Mouse (Mus musculus) right cerebral cortex, postnatal 4 days (tissue): ENCODE measurements around the gene Chrm1.

ENCODE experiments used
- DNase-seq: peaks from one replicate; pipeline ENCODE4 v3.0.0-alpha.2; 2022

Gene Chrm1

DNA sequence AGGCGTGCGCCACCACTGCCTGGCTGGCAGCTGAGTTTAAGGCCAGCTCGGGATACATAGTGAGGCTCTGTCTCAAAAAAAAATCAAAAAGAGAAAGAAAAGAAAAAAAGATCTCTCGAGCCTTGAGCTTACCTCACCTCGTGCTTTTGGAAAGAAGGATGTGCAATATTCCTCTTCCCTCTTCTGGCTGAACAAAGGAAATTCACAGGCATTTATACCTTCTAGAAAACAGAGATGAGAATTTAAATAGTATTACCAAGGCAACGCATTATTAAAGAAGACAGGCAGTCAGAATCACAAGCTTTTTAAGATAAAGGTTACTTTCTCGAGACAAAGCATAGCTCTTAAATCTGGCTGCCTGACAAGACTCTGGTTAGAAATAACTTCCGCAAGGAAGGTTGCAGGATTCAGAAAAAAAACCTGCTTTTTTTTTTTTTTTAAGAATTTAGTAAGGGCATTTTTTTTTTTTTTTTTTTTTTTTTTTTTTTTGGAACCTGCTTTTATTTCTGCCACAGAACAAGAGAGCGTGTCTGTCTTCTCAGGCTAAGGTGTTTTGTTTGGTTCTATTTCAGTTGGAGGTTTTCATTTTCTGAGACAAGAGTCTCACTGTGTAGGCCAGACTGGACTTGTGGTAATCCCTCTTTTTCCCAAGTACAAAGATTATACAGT lies 28.4 kb downstream of the Chrm1 start:
- DNase-seq = no peak

DNA sequence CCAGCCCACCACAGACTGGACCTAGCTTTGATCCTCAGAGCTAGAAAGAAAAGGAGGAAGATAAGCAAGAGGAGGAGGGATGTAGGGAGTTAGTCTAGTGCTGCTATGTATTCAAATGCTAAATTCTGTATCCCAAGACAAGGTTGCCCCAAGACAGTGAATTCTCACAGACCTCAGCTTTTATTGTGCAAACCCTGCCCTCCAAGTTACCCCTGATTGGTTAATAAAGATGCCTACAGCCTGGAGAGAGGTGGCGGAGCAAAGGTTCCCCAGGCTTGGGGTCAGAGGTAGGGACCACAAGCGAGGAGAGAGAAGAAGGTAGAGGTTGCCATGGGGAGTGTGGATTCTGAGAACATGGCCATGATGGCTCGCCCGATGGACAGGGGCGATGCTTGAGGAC lies 29.2 kb downstream of the Chrm1 start:
- no peak for DNase-seq

DNA sequence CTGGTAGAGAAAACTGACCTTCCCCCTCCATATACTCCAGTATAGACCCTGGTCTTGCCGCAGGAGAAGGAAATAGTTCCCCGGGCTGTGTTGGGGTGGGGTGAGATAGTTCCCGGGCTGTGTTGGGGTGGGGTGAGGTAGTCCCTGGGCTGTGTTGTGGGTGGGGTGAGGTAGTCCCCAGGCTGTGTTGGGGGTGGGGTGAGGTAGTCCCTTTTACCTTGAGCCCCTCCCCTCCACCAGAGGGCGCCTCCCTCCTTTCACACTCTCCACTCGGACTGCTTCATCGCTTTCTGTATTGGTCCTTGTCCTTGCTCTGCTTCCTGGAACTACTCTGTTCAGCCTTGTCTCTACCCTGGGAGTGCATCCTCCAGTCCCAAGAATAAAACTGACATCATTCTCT lies 31.7 kb downstream of the Chrm1 start:
- DNase-seq = no peak

GRCm38 (mm10) chr19:8699652-8700051 lies 36.1 kb downstream of the Chrm1 start:
- no peak for DNase-seq

DNA sequence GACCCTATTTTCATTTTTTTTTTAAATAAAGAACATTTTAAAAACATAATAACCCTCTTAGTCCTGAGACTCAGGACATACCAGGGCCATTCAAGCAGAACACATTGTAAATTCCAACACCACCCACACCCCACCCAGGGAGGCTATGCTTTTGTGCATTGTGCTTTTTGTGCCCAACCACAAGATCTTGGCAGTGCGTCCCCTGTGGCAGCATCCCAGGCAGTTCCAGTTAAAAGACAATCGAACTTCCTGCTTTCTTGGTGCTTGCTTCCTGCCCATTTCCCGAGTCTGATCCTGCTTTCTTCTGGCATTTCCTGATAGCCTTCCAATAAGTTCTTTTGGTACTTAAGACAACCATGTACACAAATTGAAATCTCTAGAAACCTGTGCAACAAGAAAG lies 38.9 kb downstream of the Chrm1 start:
- no peak for DNase-seq

DNA sequence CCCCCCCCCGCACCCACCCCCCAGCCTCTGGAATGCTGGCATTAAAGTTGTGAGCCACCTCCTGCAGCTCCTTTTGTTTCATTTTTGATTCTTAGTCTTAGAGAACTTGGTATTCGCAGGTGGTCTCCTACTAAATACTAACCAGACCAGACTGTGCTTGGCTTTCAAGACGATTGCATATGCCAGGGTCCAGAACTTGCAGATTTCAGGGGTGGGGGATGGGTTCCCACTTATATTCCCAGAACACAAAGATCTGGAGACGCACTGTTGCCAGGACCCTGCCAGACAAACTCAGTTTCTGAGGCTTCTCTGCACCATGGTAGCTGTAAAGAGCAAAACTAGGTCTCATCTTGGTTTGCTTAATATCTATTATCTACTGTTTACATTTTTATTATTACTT lies 40.0 kb downstream of the Chrm1 start:
- DNase-seq = no peak

DNA sequence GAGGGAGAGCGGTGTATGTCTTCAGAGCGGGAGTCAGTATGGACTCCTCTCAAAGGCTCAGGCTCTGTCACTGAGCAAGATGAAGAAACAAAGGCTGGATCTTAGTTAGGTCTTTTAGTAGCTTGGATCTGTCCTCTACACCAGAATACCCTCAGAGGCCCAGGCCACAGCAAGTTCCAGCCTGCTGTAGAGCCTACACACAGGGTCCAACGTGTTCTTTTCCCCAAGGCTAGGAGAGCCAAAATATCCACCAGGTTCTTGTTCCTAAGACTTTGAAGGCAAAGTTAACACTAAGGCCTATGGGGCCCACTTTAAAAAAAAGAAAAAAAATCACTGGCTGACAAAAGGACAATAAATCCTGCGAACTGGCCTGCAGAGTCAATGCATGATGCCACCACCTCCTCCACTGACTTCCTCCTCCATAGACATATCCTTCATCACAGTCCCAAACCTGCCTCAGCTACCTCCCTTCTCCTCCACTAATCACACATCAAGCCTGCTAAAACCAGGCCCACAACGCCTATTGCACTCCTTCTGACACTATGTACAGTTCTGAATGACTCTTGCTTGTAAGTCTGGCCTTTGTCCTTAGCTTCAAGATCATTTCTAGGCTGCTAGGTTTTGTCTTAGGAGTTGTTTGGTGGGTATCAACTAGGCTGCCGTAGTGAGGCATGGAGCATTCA lies 41.6 kb downstream of the Chrm1 start:
- DNase-seq = no peak

GRCm38 (mm10) chr19:8706132-8706667 lies 42.6 kb downstream of the Chrm1 start:
- no peak for DNase-seq

- no peak for DNase-seq
Measured at GRCm38 (mm10) chr19:8706930-8707329, 43.3 kb downstream of the Chrm1 start.

GRCm38 (mm10) chr19:8708954-8709353 lies 45.4 kb downstream of the Chrm1 start:
- DNase-seq = no peak

DNA sequence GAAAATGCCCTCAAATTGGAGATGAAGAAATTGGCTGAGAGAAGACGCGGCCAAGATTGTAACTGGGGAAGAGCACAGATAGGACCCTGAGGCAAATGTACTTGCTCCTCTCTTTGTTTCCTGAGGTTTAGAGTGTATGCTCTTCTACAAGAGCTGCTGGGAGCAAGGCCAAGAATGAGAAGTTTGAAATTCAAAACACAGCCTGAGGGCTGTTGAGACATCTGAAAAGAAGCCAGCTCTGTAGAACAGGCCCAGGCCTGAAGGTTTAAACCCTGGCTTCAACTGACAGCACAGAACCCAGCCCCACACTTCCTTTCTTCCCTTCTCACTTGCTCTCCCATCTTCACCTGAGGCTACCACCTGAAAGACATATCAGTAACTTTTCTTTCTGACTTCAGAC lies 46.5 kb downstream of the Chrm1 start:
- no peak for DNase-seq

- DNase-seq = no peak
Measured at GRCm38 (mm10) chr19:8711506-8711905, 47.9 kb downstream of the Chrm1 start.

DNA sequence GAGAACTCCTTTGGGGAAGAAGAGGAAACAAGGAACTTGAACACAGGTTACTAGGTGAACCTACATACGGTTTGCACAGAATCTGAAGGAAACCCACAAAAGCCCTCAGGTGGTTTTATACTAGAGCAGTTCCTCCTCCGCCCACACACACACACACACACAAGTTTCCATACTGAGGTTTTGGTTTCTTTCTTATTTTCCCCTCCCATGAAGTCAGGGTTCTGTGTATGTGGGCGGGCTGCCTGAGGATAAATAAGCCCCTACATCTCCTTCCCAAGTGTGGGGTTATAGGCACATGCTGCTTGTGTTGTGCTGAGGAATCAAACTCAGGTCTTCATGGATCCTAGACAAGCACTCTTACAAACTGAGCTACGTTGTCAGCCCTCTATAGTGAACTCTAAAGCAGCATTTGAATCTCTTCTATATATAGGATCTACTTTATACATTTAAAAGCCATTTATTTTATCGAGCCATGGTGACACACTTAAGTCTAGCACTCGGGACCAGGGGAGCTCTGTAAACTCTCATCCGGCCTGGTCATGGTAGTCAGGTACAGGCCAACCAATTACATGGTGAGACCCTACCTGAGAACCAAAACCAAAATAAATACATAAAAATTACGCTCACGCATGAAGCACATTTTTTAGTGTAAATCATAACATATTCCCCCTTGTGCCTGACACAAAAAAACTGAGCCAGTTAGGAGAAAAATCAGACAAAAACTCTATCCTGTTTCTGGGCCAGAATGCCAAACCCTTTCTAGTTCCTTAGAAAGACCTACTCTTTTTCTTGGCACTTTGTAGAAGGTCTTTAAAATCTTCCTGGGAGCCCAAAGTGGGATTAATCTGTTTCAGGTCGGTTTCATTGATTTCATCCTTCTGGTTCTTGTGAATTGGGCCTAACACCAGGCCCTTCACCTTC lies 48.6 kb downstream of the Chrm1 start:
- DNase-seq = no peak

GRCm38 (mm10) chr19:8712870-8713305 lies 49.3 kb downstream of the Chrm1 start:
- DNase-seq = peak; percentile 72

DNA sequence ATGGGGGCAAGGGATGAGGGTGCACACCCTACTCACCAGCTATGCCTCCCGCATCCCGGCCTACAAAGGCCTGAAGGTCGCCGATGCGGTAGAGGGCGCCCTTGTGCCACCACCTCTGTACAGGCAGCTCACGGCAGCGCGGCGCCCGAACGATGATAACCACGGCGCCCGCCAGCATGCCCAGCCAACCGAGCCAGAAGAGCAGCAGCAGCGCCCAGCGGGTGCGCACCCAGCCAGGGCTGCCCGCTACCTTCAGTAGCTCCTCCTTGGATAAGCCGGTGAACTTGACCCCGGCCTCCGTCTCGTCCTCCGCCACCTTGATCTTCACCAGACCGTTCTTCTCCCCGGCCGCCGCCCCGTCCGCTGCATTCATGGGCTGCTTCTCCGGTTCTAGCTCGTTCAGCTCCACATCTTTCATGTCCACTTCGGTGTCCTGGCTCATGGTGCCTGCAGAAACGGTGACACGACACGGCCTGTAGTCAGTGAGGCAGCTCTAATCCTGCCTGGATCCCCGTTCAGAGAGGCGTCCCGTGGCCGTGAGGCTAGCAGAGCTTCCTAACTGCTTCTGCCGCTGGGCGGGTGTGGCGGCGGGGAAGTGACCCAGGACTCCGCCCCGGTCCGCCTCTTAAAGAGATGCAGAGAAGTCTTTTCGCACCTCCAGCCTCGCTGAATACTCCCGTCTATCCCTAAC lies 49.9 kb downstream of the Chrm1 start:
- DNase-seq = peak; percentile 95

DNA sequence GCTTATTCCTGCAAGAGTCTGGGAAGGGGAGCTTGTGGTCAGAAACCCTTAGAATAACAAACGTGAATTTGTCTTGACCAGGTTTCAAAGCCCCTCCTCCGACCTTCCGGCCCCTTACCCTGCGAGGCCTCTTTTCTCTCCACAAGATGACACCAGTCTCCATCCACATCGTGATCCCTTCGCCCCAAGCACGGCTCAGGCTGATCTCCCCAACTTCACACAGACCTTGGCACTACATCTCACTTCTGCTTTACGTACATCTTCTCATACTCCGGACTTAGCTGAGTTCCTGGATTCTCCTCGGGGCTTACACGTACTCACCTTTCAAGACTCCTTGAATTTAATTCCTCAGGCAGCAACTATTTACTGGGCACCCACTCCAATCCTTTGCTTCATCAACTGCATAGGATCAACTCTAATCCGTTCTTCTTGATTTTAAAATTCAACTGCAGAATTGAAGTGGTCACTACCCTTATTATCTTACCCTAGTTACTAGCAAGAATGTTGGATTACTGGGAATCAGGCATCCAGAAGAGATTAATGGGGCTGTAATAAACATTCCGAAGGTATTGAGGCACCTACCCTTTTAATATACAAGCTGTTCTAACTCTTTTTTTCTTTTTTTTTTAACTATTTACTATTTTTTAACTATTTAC lies 50.5 kb downstream of the Chrm1 start:
- DNase-seq = no peak

GRCm38 (mm10) chr19:8714653-8715481 lies 51.3 kb downstream of the Chrm1 start:
- DNase-seq = no peak

DNA sequence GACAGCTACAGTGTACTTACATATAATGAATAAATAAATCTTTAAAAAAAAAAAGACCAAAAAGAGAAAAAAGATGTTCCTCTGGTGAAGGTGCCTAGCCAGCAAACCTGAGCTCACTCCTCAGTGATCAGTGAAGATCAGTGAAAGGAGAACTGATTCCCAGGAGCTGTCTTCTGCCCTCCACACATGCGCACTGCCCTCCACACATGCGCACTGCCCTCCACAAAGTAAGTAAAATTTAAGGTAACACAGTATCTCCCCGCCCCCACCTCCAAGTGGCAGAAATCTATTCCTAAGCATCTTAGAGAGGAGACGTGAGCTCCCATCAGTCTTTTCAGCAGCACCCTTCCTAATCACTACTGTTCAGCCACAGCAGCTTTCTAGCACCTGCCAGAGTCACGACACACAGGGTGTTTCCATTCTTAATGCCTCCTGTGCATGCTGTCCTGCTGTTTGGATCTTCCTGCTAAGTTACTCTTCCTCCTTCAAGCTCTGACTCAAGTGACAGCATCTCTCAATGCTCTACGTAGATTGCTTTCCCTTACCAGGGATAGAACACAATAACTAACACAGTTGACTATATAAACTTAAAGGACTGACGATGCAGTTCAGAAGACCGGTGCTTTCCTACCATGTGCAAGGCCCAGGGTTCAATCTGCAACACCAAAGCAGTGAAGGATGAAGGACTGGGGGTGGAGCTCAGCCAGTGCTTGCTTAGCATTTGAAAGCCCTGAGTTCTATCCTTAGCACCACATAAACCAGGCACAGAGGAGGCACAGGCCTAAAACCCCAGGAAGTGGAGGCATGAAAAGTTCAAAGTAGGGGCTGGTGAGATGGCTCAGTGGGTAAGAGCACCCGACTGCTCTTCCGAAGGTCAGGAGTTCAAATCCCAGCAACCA lies 52.5 kb downstream of the Chrm1 start:
- no peak for DNase-seq

GRCm38 (mm10) chr19:8716767-8717475 lies 53.3 kb downstream of the Chrm1 start:
- no peak for DNase-seq
